Mouse (Mus musculus): Measurements from ENCODE around the gene Cpb2. TPM values are rescaled to one million over a fixed set of nuclear protein-coding genes. Genes with fewer than 3 reads are reported as not detected.

Gene Cpb2
- not detected in 2 replicates for polyA plus RNA-seq (2021; fragmentation: Nextera tagmentation)
- long read RNA-seq, experiment 1: 0 reads
- long read RNA-seq, experiment 2: 0 reads

DNA sequence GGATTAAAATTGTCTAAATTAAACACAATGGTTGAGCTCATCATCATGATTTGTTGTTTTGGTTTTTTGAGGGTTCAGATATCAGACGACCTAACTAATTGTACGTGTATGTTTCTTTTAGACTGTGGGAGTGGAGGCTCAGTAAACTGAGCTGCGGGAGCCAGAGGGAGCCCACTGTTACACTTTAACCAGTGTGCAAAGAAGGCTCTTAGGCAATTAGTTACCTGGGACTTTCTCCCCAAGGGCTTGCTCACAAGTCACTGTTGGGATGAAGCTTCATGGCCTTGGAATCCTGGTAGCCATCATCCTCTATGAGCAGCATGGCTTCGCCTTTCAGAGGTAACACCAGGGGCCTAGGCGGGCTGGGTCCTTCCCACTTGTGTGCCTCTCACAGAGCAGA is at the start of gene Cpb2:
Cpb2 (plus strand) TSS at position 201 of the 400 bp plus-strand sequence.

GRCm38 (mm10) chr14:75284193-75284915 is 42.3 kb downstream of the Cpb2 start, which contains the start of gene Zc3h13:
TSS of gene Zc3h13 (plus strand) at chr14:75284373.

Small RNA genes lying within 50 kb of the gene (microRNA-seq; reads per million reads assigned to microRNA genes)
- gene Gm44482: not detected

Other genes with a start within 250 kb of the Cpb2 start
- gene Rubcnl, start 226.3 kb upstream of the Cpb2 start, polyA plus RNA-seq (2021; fragmentation: Nextera tagmentation): 0.26 and 0.60 TPM in 2 replicates
- gene Lrrc63, start 111.4 kb upstream of the Cpb2 start, polyA plus RNA-seq (2021; fragmentation: Nextera tagmentation): not detected in 2 replicates
- gene Lcp1, start 111.2 kb upstream of the Cpb2 start, polyA plus RNA-seq (2021; fragmentation: Nextera tagmentation): 6.1 and 6.6 TPM in 2 replicates
- gene Zc3h13, start 42.1 kb downstream of the Cpb2 start, polyA plus RNA-seq (2021; fragmentation: Nextera tagmentation): 30.5 and 35.8 TPM in 2 replicates
- 1.5 TPM in 2 replicates for gene Siah3, start 213.7 kb downstream of the Cpb2 start, polyA plus RNA-seq (2021; fragmentation: Nextera tagmentation)